Mouse (Mus musculus) induced T-regulatory cell, adult 2 months (primary cell): ENCODE results near the gene Cdh22.

ENCODE experiments used
- DNase-seq: peaks from one replicate; pipeline ENCODE4 v3.0.0-alpha.2; 2012; ENCODE audit warnings: low read depth

The Cdh22 gene

DNA sequence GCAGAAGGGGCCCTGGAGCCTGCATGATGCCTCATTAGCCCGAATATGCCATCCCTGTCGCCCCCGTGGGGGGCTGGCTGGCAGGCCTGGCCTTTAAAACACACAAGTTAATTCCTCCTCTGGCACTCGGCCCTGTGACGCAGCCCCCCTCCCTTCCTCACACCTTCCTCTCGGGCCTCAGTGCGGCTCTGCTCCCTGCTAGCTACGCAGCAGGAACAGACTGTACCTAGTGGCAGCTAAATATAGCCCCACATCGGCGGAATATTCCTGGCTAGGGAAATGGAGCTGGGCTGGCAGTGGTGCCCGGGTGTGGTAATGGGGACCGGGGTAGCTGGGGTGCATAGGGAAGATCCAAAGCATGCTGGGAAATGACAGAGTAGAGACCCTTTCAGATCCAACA lies 81.6 kb downstream of the Cdh22 start:
- no peak for DNase-seq

DNA sequence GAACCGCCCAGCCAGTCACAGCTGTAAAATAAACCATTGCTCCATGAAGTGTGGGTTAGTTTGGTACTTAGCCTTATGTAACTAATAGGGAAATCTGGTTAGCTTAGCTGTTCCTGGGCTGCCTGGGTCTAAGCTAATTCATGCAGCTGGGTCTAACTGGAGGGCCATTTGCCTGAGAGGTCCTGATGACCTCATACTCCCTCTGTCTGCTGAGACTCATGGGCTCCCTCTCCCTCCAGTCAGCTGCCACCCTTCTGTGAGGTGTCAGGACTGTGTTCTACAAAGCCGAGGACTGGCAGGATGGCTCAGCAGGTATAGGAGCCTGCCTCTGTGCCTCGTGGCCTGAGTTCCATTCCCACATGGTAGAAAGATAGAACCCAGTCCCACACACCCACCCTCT lies 84.9 kb downstream of the Cdh22 start:
- no peak for DNase-seq

DNA sequence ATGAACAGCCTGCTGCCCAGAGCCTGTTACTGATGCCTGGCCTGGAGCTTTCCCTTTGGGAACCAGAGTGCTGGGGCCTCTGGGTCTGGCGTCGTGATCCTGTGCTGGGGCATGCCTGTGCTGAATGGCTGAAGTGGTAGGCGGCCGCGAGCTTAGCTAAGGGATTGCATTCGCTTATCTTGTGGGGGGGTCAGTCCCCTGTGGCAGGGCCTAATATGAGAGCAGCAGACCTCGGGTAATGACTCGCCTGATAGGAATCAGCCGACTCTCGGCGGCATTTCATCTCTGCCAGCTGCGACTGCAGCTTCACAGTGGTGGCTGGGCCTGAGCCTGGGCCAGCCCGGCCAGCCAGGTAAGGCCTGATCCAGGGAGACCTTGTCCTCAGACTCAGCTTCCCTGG lies 88.8 kb downstream of the Cdh22 start:
- no peak for DNase-seq

DNA sequence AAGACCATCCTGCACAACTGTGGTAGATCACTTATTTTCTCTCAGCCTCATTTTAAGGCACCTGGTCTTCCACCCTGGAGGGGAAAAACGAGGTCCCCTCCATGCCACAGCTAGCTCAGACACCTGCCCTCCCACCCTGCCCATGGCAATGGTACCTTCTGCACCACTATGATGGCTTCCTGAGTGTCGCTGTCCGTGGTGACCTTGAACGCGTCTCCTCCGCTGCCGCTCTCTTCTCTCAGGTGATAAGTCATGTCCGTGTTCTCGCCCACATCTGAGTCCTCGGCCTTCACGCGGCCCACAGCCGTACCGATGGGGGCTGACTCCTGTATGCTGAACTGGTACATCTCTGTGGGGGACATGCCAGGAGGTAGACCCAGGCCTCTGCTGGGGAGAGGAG lies 91.2 kb downstream of the Cdh22 start:
- DNase-seq, result no peak

DNA sequence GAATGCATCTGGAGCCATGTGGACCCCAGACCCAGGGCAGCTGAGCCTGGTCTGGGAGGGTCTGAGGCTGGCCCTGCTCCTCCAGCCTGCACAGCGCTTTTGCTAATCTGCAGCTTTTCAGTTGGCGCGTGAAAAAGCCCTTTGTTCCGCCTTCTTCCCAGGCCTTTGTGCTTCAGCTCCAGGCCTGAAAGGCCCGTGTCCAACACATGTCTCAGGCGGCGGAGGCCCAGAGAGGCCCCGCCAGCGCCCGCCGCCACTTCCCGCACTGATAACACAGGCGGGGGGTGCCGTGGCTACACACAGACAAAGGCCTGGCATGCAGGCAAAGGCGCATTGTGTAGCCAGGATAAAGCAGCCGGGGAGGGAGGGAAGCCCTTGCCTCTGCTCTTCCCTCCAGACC lies 98.6 kb downstream of the Cdh22 start:
- no peak for DNase-seq

DNA sequence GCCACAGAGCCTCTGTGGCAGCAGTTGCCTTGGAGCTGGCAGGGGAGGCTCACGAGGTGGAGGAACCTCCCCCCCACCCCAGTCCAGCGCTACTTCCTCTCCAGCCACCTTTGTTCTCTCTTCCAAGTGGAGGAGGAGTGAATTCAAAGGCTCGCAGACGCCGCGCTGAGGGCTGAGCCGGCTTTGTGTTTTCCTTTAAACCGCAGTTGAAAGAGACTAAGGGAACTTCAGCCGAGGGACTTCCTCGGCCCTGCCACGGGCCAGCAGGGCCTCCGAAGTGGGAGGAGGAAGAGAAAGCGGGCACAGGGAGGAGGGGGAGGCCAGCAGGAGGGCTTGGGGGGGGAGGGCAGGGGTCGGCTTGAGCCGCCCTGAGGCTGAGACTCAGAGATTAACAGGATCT lies 101.1 kb downstream of the Cdh22 start:
- DNase-seq, result no peak

DNA sequence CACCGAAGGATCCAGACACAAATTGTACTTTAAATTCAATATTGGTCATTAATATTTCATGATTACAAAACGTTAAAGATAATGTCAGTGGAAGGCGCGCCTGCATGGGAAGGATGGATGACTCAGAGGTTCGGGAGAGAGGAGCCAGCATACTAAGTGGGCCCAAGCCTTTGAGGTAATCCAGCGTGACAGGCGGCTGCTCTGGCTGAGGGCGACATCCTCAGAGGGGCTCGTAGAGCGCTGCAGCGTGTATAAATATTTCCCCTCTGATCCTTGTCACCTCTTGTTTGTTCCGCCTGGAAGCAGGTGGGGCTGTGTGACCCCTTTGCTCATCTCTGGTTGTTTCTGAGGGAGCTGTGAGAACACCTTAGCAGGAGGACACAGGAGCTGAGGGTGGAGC lies 103.2 kb downstream of the Cdh22 start:
- DNase-seq, result no peak

DNA sequence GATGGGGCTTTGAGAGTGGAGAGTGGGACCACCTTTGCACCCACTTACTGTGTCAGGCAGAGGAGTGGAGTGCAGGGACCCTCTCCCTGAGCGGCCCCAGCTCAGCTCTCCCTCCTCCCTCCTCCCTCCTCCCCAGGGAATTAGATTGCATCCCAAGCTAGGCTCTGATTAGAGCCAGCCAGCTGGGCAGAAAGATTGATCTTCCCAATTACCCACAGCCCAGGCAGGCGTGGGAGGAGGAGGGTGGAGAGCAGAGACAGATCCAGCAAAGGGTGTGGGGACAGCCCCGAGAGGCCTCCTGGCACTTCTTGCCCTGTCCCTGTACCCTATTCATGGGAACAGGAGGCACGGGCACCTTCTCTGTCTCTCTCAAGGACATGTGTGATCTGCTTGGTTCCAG lies 105.5 kb downstream of the Cdh22 start:
- DNase-seq, result no peak

DNA sequence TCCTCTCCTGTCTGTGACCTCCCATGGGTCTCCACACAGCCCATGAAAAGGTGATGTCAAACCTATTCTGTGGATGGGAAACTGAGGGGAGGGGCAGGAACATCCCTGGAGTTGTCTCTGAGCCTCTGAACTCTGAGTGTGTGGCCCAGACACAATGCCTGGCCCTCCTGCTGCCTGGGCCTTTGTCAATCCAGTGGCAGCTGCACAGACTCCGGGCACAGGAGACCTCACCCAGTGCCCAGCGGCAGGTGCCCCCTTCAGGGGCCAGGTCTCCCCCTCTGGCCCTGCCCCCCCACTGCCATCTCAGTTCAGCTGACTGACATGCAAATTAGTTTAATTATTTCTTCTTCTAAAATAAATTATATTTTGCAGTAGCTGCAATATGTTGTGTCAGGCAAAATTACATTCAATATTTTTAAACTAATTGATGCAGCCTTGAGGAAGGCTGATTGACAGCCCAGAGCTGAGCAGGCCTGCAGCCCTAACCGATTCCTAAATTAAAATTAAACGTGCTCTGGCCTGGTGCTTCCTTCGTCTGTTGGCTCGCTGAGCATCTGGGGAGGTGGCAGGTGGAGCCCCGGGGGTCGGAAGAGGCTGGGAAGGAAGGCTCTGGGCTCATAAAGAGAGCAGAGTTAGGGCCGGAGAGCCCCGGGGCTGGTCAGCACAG lies 107.6 kb downstream of the Cdh22 start:
- no peak for DNase-seq

DNA sequence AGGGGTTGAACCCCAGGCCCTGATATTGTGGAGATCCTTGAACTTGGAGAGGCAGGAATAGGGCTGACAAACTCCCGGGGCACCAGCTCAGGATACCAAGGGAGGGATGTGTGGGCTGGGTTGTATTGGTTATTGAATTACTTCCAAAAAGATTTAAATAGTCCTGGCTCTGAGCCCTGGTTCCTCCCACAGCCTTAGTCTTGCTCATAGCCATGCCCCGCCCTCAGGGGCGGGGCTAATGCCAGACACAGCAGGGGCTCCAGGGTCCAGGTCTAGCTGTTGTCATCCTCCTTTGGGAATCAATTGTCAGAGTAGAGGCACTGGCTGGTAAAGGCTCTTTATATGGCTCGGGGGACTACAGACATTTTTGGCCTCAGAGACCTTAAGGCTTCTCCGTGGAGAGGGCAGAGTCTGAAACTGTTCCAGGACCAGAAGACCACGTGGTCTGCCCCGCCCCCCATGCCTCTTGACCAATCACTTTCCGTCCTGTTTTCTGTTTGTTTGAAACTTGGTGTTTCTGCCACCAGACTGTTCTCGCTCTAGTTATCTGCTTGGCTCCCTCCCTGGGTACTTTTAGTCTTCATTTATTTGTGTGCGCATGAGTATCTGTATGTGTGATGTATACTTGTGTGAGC lies 113.3 kb downstream of the Cdh22 start:
- no peak for DNase-seq

DNA sequence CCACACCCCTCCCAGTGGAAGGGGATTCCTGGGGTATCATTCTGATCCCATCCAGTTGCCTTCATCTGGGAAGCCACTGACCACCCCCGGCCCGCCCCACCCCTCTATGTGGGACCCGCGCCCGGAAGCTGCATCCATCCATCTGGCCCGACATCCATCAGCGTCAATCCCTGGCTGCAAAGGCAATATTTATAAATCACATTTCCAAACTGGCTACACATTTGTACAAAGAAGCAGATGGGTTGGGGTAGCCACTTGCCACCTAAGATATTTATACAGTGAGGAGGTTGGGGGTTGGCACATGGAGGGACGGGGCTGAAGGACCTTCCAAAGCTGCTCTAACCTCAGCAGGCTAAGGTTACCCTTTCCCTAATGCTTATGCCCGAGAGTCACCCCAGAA lies 113.9 kb downstream of the Cdh22 start:
- DNase-seq, result no peak

DNA sequence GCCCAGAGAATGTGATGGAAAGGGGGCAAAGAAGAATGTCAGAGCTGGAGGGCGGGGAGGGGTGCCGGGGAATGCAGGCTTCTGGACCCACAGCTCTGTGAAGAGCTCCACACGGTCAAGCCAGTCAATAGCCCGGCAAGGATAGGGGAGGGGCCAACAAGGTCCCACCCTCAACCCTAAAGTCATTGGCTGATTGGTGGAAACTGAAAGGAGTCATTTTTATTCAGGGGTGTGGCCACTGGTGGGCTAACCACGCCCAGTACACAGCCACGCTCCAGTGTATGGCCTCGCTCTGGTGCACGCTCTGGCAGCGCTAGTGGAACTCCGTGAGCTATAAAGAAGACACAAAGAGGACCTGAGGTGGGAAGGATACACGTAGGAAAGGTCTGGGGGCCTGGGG lies 120.9 kb downstream of the Cdh22 start:
- DNase-seq, result peak; percentile 27

DNA sequence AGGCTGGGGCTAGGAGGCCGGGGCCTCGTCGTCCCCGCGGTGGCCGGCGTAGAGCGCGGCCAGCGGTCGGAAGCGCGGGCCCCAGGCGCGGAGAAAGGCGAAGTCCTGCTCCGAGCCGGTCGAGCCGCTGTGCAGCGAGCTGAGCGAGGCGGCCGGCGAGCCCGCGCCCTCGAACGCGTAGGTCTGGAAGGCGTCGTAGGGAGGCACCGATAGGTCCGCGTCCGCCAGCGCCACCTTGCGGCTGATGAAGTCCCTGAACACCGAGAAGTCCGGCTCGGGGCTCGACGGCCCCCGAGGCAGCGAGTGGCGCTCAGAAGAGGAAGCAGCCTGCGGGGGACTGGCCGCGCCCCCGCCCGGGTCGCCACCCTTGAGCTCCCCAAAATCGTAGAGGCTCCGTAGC lies 122.5 kb downstream of the Cdh22 start:
- peak; percentile 83 for DNase-seq

DNA sequence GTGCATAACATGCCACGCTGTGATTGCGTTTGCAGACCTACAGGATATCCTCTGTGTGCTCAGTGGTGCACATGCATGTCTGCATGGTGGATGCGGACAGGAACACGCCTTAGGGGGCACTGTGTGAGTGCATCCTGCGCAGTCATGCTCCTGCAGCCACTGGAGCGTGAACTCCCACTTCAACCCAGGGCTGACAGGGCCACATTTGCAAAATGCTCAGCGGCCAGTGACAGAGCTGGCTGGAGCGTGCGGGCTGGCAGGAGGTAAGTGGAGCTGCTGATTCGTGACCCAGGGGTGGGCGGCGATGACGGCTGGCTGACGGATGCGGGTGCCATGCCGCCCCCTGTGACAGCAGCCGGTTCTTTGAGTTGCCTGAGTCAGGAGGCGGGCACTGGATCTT lies 128.1 kb downstream of the Cdh22 start:
- DNase-seq, result no peak

DNA sequence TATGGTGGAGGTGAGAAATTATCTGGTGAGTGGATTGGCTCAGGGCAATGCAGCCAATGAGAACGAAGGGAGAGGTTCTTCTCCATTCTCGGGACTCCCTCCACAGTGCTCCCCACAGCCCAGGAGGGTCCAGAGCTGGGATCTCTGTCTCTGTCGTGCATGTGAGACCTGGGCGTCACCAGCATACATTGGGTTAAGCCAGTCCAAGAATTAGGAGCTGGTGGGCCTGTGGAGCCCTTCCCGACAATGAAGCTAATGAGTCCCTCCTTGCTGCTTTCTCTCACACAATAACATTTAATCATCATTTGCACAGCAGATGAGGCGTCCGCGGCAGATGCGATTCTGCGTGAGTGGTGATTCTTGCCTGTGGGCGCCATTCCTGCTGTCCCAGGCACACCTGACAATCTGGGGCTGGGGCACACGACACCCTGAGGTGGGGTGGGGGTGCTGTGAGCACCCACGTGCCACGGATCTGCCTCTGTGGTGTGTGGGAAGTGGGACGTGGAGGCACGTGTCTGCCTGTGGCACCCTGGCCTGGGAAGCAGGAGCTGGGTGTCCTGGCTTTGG lies 129.1 kb downstream of the Cdh22 start:
- DNase-seq, result no peak

DNA sequence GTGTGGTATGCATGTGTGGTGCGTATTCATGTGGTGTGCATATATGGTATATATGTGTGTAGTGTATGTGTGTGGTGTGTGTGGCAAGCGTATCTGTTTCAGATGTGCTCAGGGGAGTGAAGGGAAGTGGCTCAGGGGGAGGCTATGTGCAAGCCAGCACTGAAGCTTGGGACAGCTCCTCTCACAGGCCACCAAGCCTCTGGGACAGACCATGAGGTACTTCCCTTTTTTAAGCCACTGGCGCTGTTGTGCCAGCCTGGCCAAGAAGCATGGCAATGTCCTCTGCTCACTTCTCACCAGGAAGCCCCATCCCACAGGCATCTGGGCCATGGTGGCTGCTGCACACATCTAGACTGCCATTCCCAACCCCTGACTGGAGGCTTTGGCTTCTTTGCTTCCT lies 131.7 kb downstream of the Cdh22 start:
- no peak for DNase-seq

DNA sequence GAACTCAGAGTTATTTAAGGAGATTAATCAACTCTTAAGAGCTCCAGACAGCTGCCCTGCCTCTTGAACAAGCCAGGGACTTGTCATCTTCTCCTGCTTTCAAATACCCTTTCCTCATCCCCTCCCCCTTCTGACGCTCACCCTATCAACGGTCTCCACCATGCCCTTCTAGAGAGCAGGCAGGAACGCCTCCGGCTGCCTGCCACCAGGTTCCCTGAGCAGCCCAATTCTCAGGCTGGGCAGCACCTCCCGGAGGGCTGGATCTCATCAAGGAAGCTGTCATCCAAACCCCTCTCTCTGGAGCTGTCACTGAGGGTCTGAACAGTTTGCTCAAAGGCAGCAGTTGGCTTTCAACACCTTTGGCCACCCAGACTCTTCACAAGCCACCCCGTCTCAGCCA lies 133.9 kb downstream of the Cdh22 start:
- no peak for DNase-seq

DNA sequence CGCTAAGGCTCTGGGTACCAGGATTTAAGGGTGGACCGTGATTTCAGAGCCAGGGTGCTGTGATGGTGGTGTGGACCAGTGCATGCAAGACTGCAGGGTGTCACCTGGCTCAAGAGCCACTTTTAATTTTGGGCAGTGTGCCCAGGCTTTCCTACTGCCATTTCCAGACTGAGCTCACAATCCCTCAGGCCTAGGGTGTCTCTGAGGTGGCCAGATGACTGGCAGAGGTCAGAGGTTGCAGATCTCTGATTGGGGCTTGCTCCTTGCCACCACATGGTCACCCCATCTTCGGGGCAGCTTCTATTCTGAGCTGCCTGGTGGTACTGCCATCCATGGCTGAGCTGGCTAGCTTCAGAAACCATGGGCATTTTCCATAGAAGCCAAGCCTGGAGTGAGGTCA lies 135.8 kb downstream of the Cdh22 start:
- DNase-seq, result no peak

DNA sequence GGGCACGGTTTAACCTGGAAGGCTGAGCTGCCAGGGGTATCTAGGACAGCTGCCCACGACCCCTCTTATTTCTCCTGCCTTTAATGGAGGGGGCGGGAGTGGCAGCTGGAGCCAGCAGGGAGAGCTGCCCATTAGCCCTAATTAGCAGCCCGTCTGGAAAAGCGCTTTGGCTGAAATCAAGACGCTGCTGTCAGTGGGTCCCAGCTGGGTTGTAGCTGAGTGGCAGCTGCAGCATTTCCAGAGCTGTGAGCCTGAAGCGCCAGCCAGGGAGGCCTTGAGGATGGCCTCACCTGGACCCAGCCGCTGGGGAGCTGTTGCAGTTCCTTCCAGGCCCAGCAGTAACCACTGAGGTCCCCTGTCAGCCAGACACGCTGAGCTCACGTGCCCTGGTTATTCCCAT lies 138.3 kb downstream of the Cdh22 start:
- no peak for DNase-seq

DNA sequence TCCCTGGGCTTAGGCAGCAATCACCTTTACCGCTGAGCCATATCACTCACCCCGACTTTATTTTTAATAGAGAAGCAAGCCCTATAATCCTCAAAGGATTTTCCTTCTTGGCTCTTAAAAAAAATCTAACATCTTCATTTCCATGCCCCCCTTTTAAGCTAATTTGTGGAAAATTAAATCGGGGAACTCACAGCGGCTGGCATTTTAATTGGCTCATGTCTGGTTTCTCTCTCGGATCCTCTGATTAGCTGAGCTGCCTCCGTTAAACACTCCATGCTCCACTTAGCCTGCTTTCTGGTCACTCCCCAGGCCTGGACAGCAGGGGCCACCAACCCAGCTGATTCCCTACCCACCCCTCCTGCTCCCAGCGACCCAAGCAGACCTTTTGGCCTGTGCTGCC lies 142.3 kb downstream of the Cdh22 start:
- no peak for DNase-seq

DNA sequence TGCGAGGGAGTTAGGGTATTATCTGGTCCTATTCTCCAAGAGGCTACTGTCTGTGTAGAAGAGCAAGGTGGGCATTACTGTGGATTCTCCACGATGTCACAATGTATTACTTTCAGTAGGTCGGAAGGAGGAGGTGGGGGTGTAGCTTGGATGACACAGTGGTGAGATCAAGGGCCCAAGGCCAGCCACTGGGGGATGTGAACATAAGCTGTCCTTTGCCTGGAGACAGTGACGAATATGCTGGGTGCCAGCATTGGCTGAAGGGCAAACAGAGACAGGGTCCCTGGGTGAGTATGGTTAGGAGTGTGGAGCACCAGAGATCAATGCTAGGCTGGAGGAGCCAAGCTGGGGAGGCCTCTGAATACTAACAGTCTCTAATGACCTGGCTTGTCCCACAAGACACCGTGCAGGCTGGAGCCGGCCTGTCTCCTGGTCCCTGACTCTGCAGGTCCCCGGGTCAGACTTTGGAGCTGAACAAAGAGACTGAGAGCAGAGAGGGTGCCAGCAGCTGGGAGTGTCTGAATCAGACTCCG lies 143.2 kb downstream of the Cdh22 start:
- DNase-seq, result no peak

DNA sequence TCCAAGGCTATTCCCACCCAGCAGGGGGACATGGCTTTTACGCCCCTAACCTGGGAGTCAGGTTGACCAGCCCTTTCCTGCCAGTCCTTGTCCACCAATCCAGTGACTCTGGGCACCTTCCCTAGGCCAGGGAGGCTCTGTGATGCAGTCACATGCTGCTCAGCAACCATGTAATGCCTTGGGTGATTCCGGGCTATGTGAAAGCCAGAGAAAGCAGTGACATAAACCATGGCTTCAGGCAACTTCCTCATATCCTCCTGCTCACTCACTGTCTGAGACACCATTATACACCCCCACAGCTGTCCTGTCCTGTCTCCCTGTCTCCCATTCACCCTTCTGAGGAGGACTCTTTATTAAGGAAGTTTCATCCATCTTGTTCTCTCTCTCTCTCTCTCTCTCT lies 144.0 kb downstream of the Cdh22 start, which contains the start of gene 1700025C18Rik:
Gene 1700025C18Rik, minus strand, starts transcription at position 101 of the 400 bp plus-strand sequence.
- DNase-seq, result no peak

DNA sequence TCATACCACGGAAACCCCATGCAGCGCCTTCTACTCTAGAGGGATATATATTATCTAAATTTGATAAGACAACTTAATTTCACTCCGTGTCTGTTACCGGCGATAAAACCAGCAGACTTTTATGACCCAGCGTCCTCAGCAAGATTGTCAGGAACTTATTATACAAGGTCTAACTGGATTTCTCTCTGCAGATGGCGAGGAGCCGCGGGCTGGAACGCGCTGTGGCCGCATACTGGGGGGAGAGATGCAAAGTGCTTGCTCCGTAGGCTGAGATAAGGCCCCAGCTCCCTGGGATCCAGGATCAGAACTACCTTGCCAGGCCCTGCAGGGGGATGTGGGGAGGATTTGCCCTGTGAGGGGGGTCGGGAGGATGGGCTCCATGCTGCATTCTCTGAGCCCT lies 145.2 kb downstream of the Cdh22 start:
- no peak for DNase-seq

DNA sequence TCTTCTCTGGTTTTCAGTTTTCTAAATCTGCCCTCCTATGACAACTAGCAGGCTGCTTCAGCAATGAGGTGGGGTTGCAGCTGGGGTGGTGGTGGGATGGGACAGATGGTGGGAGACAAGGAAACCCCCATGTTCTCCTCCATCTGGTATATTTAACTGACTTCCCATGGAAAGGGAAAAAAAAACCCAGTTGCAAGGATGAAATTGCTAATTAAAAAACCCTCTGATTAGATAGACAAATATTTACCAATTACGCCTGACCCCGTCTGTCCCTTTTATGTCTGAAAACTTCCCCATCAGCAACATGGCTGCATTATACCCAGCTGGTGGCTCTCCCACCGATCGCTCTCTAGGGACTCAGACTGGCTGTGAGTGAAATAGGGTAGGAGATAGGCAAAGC lies 148.0 kb downstream of the Cdh22 start:
- DNase-seq, result no peak
